Mouse (Mus musculus): ENCODE results near the gene Krt86. TPM values are rescaled to one million over a fixed set of nuclear protein-coding genes. Genes with fewer than 3 reads are reported as not detected.

Gene Krt86
- polyA plus RNA-seq, 1 experiment from 2014 or later = not detected

Other genes starting within 250 kb of the Krt86 start
- gene Grasp, start 249.3 kb upstream of the Krt86 start, polyA plus RNA-seq (2014; fragmentation: Nextera tagmentation; extraction: Ambion mirVana) = 4.5 and 5.0 TPM in 2 replicates
- 2.2 and 2.9 TPM in 2 replicates for gene Nr4a1, start 219.2 kb upstream of the Krt86 start, polyA plus RNA-seq (2014; fragmentation: Nextera tagmentation; extraction: Ambion mirVana)
- 66.5 and 69.6 TPM in 2 replicates for gene Atg101, start 189.2 kb upstream of the Krt86 start, polyA plus RNA-seq (2014; fragmentation: Nextera tagmentation; extraction: Ambion mirVana)
- 0.17 and 0.25 TPM in 2 replicates for gene 6030408B16Rik, start 180.3 kb upstream of the Krt86 start, polyA plus RNA-seq (2014; fragmentation: Nextera tagmentation; extraction: Ambion mirVana)
- 0.09 TPM in 1 of 2 replicates, not detected in the other for gene Krt80, start 103.3 kb upstream of the Krt86 start, polyA plus RNA-seq (2014; fragmentation: Nextera tagmentation; extraction: Ambion mirVana)
- gene Krt7, start 62.4 kb upstream of the Krt86 start, polyA plus RNA-seq (2014; fragmentation: Nextera tagmentation; extraction: Ambion mirVana) = 9.0 and 12.0 TPM in 2 replicates
- gene Krt87, start 34.7 kb upstream of the Krt86 start, polyA plus RNA-seq (2014; fragmentation: Nextera tagmentation; extraction: Ambion mirVana) = 0.08 TPM in 1 of 2 replicates, not detected in the other
- gene Krt88, start 25.7 kb upstream of the Krt86 start, polyA plus RNA-seq (2014; fragmentation: Nextera tagmentation; extraction: Ambion mirVana) = not detected in 2 replicates
- not detected in 2 replicates for gene Krt81, start 9.7 kb upstream of the Krt86 start, polyA plus RNA-seq (2014; fragmentation: Nextera tagmentation; extraction: Ambion mirVana)
- not detected in 2 replicates for gene Krt83, start 18.0 kb downstream of the Krt86 start, polyA plus RNA-seq (2014; fragmentation: Nextera tagmentation; extraction: Ambion mirVana)
- not detected in 2 replicates for gene Gm49425, start 43.8 kb downstream of the Krt86 start, polyA plus RNA-seq (2014; fragmentation: Nextera tagmentation; extraction: Ambion mirVana)
- not detected in 2 replicates for gene Krt84, start 59.3 kb downstream of the Krt86 start, polyA plus RNA-seq (2014; fragmentation: Nextera tagmentation; extraction: Ambion mirVana)
- gene Krt82, start 77.2 kb downstream of the Krt86 start, polyA plus RNA-seq (2014; fragmentation: Nextera tagmentation; extraction: Ambion mirVana) = not detected in 2 replicates
- 0.07 and 0.42 TPM in 2 replicates for gene Krt90, start 89.5 kb downstream of the Krt86 start, polyA plus RNA-seq (2014; fragmentation: Nextera tagmentation; extraction: Ambion mirVana)
- gene Krt75, start 100.4 kb downstream of the Krt86 start, polyA plus RNA-seq (2014; fragmentation: Nextera tagmentation; extraction: Ambion mirVana) = 0.04 and 0.05 TPM in 2 replicates
- not detected in 2 replicates for gene Gm5414, start 154.7 kb downstream of the Krt86 start, polyA plus RNA-seq (2014; fragmentation: Nextera tagmentation; extraction: Ambion mirVana)
- not detected in 2 replicates for gene Gm5478, start 173.9 kb downstream of the Krt86 start, polyA plus RNA-seq (2014; fragmentation: Nextera tagmentation; extraction: Ambion mirVana)
- not detected in 2 replicates for gene Krt6b, start 206.8 kb downstream of the Krt86 start, polyA plus RNA-seq (2014; fragmentation: Nextera tagmentation; extraction: Ambion mirVana)
- not detected in 2 replicates for gene Krt6a, start 220.8 kb downstream of the Krt86 start, polyA plus RNA-seq (2014; fragmentation: Nextera tagmentation; extraction: Ambion mirVana)
- gene Krt5, start 239.4 kb downstream of the Krt86 start, polyA plus RNA-seq (2014; fragmentation: Nextera tagmentation; extraction: Ambion mirVana) = 1.8 and 1.9 TPM in 2 replicates

All from hindbrain, embryonic 11.5 days (tissue).